Mouse (Mus musculus): ENCODE measurements around the gene Trhde. TPM values are rescaled to one million over a fixed set of nuclear protein-coding genes. Genes with fewer than 3 reads are reported as not detected.
A peak's percentile ranks its signal among the peaks of the same experiment; 100 is the strongest.

Gene Trhde
- total RNA-seq (2021) = 0.12 and 0.57 TPM in 2 replicates
- long read RNA-seq, full-length matches to known transcripts = 3 of 5 reads
- long read RNA-seq, partial matches to known transcripts = 1 of 5 reads
- long read RNA-seq, other reads (novel, unspliced or antisense) = 1 of 5 reads

DNA sequence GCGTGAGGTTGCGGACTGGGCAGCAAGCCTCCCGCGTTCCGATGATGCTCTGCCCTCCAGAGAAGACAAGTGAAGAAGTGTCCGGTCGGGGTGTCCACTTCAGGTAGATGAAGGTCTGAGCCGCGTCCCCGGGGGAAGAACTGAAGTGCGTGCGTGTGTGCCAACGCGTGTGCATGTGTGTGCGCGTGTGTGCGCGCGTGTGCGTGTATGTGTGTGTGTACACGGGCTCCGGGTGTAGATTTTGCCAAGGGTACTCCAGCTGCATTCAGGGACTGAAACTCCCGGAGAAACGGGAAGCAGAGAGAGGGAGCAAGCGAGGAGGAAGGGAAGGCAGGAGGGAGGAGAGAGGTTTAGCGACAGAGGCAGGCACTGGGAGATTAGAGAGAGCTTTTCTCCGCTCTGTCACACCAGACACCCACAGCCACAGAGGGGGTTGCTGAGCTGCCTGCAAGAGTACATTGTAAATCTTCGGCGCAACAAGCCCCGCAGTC is at the start of gene Trhde:
TSS of gene Trhde (minus strand) at position 147 of the 491 bp plus-strand sequence.
- DNase-seq = no peak

DNA sequence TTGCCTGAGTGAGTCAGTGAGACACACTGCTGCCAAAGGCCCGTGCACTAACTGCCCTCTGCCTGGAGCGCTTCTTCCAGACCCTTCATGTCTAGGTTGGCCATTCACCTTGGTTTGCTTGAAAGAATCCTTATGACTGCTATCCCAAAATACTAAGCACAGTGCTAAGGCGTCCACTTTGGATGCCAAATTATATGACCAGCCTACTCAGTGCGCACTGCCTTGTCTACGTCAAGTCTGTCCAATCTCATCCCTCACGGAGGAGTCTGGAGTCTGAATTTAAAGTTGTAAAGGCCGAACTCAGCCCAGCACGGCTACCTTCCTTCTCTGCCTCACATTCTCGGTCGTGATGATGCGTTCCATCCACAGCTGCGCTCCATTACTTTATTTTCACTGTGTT is 39.9 kb upstream of the Trhde start:
- DNase-seq = no peak

DNA sequence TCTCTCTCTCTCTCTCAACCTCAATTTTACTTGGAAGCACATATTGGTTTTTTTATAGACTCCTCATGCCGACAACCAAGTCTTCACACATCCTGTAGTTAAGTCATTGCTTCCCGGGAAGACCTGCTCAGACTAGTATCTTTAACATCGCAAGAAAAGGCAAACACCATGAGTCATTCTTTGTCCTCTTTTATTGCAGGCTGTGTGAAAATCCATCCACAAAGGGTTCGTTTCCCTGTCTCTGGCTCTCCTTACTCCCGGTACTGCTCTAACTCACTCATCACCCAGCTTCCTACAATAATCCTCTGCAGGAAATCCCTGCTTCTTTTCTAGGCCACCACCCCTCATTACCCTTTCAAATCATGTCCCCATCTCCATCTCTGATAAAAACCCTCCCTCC is 39.3 kb upstream of the Trhde start:
- DNase-seq = no peak

- DNase-seq = no peak
These were observed 29.2 kb upstream of the Trhde start for GRCm38 (mm10) chr10:114831313-114831712.

DNA sequence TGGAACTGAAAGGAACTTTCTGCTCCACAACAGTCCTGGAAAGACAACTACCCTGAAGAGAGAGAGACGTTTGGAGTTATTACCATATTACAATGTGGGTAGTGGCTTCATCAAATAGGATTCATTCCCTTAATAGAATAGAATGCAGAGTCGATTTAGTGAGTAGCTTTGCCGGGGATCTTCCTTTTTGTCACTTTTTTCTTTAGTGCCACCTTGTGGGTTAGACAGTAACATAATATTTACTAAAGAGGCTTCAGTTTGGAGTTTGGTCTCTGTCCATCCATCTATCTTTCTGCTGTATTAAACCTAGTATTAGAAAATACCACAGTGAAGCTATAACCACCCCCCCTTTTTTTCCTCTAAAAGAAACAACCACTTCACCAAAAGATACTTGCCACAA is 6.7 kb upstream of the Trhde start:
- no peak for DNase-seq

DNA sequence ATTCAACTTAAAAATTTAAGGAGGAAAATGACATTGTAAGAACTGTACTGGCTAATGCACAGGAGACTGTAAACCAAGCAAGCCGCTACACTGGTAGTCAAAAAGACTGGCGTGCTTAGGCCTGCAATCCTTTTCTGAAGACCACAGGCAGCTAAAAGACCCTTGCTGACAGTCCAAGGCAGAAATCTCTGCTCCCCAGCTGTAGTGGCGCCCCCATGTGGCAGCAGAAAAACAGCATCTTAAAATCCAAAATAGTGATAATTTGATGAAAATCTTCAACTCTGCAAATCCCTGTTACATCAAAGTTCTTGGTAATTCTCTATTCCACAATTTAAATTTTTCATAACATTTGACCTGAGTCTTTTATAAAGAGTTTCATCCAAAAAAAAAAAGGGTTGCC is 3.8 kb upstream of the Trhde start:
- DNase-seq = peak; percentile 1

GRCm38 (mm10) chr10:114801457-114802160 is 498 bp downstream of the Trhde start:
- DNase-seq = peak; percentile 5

- DNase-seq = no peak
These were observed 1.5 kb downstream of the Trhde start for GRCm38 (mm10) chr10:114800331-114801304.

GRCm38 (mm10) chr10:114799481-114799880 is 2.6 kb downstream of the Trhde start:
- DNase-seq = no peak

DNA sequence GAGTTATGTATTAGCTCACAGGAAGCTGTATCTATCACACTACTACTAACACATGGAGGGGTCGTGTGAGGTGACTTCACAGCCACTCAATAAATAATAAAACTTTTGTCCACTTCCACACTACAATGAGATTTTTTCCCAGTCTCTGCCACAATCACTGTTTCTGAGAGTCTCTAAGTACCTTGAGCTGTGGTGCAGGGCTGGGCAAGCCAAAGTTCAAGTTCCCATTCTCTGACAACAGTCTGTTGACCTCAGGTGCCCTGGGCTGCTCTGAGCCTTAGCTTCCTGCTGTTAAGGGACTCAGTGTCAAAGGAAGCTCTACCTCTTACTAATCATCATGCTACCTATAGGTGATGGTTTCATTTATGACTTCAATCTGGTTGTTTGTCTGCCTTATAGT is 3.3 kb downstream of the Trhde start:
- no peak for DNase-seq

DNA sequence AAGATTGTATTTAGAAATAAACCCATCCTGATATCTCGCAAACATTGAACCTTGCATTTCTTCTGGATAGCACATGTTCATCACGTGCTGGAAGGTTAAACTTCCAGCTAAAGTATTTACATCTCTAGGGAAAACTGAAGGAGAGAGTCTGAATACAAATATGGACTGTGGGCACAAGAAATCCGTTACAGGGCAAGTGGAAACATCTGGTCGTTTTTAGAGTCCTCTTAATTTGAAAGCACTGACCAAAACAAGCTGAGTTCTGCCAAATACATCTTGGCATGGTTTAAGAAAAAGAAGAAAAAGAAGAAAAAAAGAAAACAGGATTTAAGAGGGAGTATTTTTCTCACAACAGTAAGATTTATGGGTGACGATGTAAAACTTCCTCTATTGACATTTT is 3.9 kb downstream of the Trhde start:
- DNase-seq = no peak

- DNase-seq = no peak
These were observed 4.4 kb downstream of the Trhde start for GRCm38 (mm10) chr10:114797664-114798063.

- no peak for DNase-seq
These were observed 5.2 kb downstream of the Trhde start for GRCm38 (mm10) chr10:114796872-114797271.

DNA sequence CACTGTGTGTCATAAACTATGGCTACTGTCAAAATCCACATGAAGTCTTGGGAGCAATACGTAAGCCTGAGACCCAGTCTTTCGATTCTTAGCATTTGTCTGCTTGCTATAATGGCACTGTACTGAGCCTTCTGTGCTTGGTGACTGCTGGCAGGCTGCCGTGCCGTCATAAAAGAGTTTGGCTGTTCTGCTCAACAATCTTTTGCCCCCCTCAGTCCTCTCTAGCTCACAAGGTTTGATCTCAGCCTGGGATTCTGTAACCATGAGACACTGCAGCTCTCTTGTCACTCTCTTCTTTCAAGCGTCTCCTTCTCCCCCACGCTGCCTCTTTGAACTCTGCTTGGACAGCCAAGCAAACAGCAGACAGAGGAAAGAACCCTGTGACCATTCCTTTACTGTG is 7.9 kb downstream of the Trhde start:
- DNase-seq = no peak

GRCm38 (mm10) chr10:114765914-114766313 is 36.2 kb downstream of the Trhde start:
- no peak for DNase-seq

GRCm38 (mm10) chr10:114762125-114762524 is 40.0 kb downstream of the Trhde start:
- no peak for DNase-seq

- no peak for DNase-seq
These were observed 42.9 kb downstream of the Trhde start for GRCm38 (mm10) chr10:114759240-114759639.

GRCm38 (mm10) chr10:114758614-114759013 is 43.5 kb downstream of the Trhde start:
- DNase-seq = no peak

DNA sequence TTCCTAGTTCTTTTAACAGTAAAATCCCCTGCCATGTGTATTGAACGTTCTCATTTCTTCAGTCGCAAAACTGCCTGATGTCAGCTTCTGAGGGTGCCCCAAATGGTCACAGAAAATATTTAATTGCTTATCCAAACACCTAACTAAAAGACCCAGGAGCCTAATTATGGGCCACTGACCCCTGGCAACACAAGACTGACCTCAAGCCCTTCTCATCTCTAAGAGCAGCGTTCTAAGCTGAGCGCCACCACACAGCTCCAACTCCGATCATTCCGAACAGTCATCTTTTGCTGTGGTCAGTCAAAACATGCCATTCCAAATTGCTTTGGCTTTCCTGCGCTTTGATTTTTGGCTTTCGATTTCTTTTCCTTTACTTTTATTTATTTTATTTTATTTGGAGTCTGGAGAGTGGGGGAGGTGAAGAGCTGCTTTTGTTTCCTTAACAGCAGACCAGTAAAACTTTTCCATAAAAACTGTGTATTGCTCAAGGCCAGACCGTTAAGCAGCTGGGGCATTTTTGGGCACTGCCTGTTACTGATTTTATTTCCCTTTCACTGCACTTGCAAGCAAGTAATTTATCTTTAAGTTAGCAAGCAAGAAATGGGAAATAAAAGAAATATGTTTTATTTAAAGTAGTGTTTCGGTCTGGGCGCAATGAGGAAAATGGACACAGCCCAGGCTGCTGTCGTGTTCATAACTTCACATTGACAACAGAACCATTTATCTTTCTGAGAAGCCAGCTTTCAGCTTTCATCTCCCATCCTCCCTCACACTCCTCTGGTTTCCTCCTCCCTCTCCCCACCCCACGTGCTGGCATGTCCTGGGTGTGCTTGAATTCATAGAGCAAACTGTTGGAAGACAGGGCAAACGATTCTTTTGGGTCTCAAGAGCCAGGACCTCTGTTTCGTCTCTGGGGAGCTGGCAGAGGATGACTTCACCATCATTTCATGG is 59.1 kb downstream of the Trhde start:
- no peak for DNase-seq

DNA sequence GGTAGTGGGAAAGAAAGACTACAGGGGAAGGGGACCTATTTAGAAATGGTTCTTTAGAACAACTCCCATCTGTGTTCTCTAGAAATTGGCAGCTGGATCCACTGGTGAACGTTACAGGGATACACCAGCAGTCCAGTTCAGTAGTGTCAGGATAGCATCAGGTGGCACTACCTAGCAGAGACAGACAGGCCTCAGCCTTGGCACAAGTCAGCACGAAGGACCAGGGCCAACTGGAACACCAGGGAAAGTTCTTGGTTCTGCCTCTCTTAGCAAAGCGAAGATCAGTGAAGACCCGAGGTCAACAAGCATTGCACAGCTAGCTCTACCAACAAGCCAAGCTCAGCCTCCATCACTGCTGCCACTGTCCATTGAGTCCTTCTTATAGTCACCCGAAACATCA is 62.2 kb downstream of the Trhde start:
- no peak for DNase-seq

GRCm38 (mm10) chr10:114737581-114737980 is 64.5 kb downstream of the Trhde start:
- DNase-seq = no peak

- DNase-seq = no peak
These were observed 65.7 kb downstream of the Trhde start for GRCm38 (mm10) chr10:114736377-114736776.

All from adrenal gland, postnatal 25 days (tissue).